In the genomic region with DNA sequence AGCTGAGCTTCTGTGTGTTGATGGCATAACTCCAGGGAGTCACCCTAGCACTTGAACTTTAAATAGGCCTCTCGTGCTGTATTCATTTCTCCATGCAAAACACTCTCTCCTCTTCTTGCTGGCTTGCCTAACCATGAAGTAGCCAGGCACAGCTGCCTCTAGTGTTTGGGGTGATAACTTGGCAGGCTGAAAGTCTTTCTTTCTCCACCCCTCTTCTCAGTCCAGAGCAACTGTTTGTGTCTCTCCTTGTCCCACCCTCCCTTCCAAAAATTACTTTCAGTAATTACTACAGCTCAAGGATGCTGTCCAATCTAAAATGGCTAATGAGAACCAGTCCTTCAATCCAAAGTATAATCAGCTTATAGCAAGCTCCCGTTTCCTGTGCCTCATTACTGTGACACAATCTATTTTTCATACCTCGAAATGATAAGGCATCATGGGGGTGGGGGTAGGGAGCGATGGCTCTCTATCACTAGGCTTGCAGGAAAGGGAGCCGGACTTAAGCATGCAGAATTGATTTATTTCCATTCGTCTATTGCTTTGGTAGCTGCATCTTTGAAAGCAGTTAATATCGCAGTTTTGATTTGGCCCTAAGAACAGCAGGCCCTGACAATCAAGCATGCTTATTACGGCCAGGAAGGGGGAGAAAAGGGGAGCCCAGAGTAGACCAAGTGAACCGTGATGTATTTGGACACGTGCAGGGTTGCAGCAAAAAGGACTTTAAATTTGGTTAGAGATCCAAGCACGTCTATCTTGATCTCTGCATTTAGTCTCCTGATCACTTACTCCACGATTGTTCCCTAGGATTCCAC, we compare ENCODE assay signal across 12 mouse cellular contexts.
DNase-seq lines count a peak whose midpoint lies in the region; ATAC-seq and TF ChIP-seq lines count a peak whose summit lies in the region.
"Had no signal": no experiment of that assay in that cellular context is flagged by ENCODE, and none has a peak within 500 bp of the region (broad histone marks: within the 10 kb centered on the region; RNA-seq: fewer than 3 reads in every experiment).

No protein-coding gene starts in this region.

- peak overlapping the region; percentile 76 for H3K27ac ChIP-seq in left cerebral cortex, adult 2 months
- peak overlapping the region; percentile 70 for H3K27ac ChIP-seq in forebrain, embryonic 10.5 days
- H3K27ac ChIP-seq in heart, embryonic 15.5 days: peak overlapping the region; percentile 33; the same call in 1 of the 2 replicates
- H3K27ac ChIP-seq in midbrain, embryonic 14.5 days (replicated peaks; ENCODE audit: low read depth, low read length): peak overlapping the region; percentile 73
- no peak overlapping the region for H3K27ac ChIP-seq in gastrocnemius, adult 2 months

- peaks cover 34% of the 10 kb centered on the region for H3K4me1 ChIP-seq in forebrain, embryonic 10.5 days
- peaks cover 24% of the 10 kb centered on the region for H3K4me1 ChIP-seq in heart, embryonic 15.5 days (replicated peaks)
- peaks cover 28% of the 10 kb centered on the region for H3K4me1 ChIP-seq in midbrain, embryonic 14.5 days (ENCODE audit: control insufficient read depth, insufficient read depth, low read length)

- no peak for ATAC-seq in heart, embryonic 15.5 days (replicated peaks; ENCODE audit: insufficient number of reproducible peaks, insufficient read depth, low FRiP score, low read depth)
- ATAC-seq in midbrain, embryonic 14.5 days (ENCODE audit: low FRiP score, low TSS enrichment): peak; percentile 64; the same call in 1 of the 2 replicates
- ATAC-seq: activated CD4-positive, CD25-positive, alpha-beta regulatory T cell, adult 4 months had no signal

- H3K4me3 ChIP-seq in left cerebral cortex, adult 2 months: no peak overlapping the region
- no peak overlapping the region for H3K4me3 ChIP-seq in forebrain, embryonic 10.5 days
- no peak overlapping the region for H3K4me3 ChIP-seq in heart, embryonic 15.5 days
- no peak overlapping the region for H3K4me3 ChIP-seq in midbrain, embryonic 14.5 days (replicated peaks; ENCODE audit: low read depth, low read length)
- H3K4me3 ChIP-seq in gastrocnemius, adult 2 months: no peak overlapping the region

- DNase-seq in left cerebral cortex, adult 2 months (ENCODE audit: extremely low spot score in 1 of 2, low spot score in 2 of 2): no peak
- no peak for DNase-seq in left cerebral cortex, postnatal 36 days (ENCODE audit: low spot score in 2 of 2)
- no peak for DNase-seq in forebrain, embryonic 10.5 days (ENCODE audit: extremely low spot score, low spot score)
- DNase-seq in midbrain, embryonic 14.5 days: peak; percentile 61
- no peak for DNase-seq in gastrocnemius, adult 2 months
- no peak for DNase-seq in kidney, postnatal 25 days
- no peak for DNase-seq in urinary bladder, postnatal 10 days (ENCODE audit: low spot score)
- DNase-seq: kidney, postnatal 36 days; lung, adult 2 months; thymus, postnatal 14 days had no signal

- no peaks in the 10 kb centered on the region for H3K36me3 ChIP-seq in forebrain, embryonic 10.5 days (replicated peaks)
- no peaks in the 10 kb centered on the region for H3K36me3 ChIP-seq in heart, embryonic 15.5 days
- H3K36me3 ChIP-seq in midbrain, embryonic 14.5 days (ENCODE audit: control insufficient read depth, insufficient read depth, low read length): no peaks in the 10 kb centered on the region

- H3K9ac ChIP-seq in heart, embryonic 15.5 days: no peak overlapping the region
- H3K9ac ChIP-seq in midbrain, embryonic 14.5 days (replicated peaks; ENCODE audit: low read length): no peak overlapping the region

- no peaks in the 10 kb centered on the region for H3K27me3 ChIP-seq in forebrain, embryonic 10.5 days (ENCODE audit: poor library complexity, severe bottlenecking)
- H3K27me3 ChIP-seq in heart, embryonic 15.5 days: no peaks in the 10 kb centered on the region
- no peaks in the 10 kb centered on the region for H3K27me3 ChIP-seq in midbrain, embryonic 14.5 days (ENCODE audit: control insufficient read depth, insufficient read depth, low read length)

- no peak for TF ChIP-seq CTCF in left cerebral cortex, adult 2 months (IDR thresholded peaks at IDR 0.05)
- no peak for TF ChIP-seq CTCF in gastrocnemius, adult 2 months (IDR thresholded peaks at IDR 0.05)

- H3K9me3 ChIP-seq in forebrain, embryonic 10.5 days: no peaks in the 10 kb centered on the region
- H3K9me3 ChIP-seq in heart, embryonic 15.5 days (replicated peaks): no peaks in the 10 kb centered on the region
- H3K9me3 ChIP-seq in midbrain, embryonic 14.5 days (ENCODE audit: control insufficient read depth, low read length): no peaks in the 10 kb centered on the region

- 47% methylated on average over 12 of the region's 12 CpGs for WGBS in forebrain, embryonic 10.5 days
- WGBS in heart, embryonic 15.5 days: 44% methylated on average over 12 of the region's 12 CpGs
- 13% methylated on average over 12 of the region's 12 CpGs for WGBS in midbrain, embryonic 14.5 days

- H3K4me2 ChIP-seq in heart, embryonic 15.5 days: no peak overlapping the region
- peak overlapping the region; percentile 44 for H3K4me2 ChIP-seq in midbrain, embryonic 14.5 days (ENCODE audit: low read length)

- intact Hi-C loops in left cerebral cortex, adult 2 months (cut with DNase I): loop anchor here (5.0 to 10.0 kb wide), 5 partner anchors 338 to 1022 kb away; no protein-coding TSS in a partner anchor
- intact Hi-C loops in left cerebral cortex, postnatal 36 days (cut with DNase I): no loop called here
- intact Hi-C loops in gastrocnemius, adult 2 months (cut with DNase I): no loop called here
